Mouse (Mus musculus) G1E-ER4 (cell line): ENCODE data around the gene Slc17a4. TPM values are rescaled to one million over a fixed set of nuclear protein-coding genes. Genes with fewer than 3 reads are reported as not detected.

Source experiments
- GATA1 ChIP-seq: IDR thresholded peaks from one replicate; pipeline ENCODE4 v1.8.0; 2012; ENCODE audit warnings: low read length, inconsistent platforms
- polyA plus RNA-seq: library from polyadenylated mRNA; stranded (reverse); fragments of >175 nt; gene quantifications from 2 replicates; pipeline ENCODE4 v1.2.3, GENCODE M21; 2012

The Slc17a4 gene
- polyA plus RNA-seq, 1 experiment = not detected

DNA sequence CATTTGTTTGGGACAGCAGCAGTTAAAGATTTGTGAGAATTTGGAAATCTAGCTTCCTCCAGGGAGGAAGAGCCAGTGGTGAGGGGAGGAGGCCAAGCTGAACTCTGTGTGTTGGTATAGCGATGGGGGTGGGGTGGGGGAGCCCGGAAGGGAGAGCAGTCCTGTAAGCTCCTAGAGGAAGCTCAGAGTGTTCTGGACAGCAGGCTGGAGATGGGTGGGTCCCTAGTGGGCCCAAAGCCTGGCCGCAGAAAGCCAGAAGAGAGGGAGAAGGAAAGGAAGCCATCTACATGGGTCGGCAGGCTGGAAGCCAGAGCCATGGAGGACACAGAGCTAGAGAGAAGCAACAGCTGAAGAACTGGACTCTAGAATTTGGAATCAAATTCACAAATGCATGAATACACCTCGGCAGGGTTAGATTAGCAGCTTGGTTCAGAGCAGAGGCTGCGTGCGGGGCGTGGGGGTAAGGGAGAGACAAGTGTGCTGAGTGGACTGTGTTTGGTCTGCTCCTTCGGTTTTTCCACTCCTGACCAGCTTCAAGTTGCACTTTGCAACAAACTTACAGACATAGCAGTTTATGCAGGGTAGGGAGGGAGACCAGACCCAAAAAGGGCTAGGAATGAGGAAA, 48.6 kb downstream of the Slc17a4 start:
- no peak for TF ChIP-seq GATA1

DNA sequence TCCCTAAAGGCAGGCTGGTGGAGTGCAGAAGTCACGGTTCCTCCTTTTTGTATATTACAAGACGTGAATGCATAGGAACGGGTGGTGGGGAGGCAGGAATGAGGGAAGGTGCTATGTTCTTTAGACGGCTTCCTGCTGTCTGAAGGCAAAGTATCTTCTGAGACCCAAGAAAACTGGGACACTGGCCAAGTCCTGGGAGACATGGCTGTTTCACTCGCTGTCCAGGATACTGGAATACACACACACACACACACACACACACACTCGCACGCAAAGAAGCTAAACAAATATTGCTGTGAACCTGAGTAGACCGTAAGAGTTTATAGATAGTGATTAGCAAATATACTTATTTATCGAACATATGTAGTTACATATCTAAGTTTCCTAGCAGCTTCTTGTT, 50.1 kb downstream of the Slc17a4 start:
- TF ChIP-seq GATA1 = no peak

DNA sequence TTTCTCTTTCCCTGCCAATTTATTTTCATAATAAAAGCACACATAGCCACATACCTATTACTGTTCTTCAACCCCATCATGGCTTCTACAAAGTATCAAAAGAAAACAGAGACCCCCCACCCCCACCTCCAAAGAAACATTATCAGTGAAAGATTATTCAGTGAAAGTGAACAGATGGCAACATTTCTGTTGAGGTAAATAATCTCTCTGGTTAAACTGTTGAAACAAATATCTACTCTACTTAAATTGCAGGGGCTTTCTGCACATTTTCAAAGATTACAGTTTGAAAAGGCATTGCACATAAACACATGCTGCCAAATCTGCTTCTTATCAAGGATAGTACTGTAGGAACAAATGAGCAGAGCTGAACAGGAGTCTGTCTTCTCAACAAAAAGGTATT, 53.0 kb downstream of the Slc17a4 start:
- TF ChIP-seq GATA1 = no peak

DNA sequence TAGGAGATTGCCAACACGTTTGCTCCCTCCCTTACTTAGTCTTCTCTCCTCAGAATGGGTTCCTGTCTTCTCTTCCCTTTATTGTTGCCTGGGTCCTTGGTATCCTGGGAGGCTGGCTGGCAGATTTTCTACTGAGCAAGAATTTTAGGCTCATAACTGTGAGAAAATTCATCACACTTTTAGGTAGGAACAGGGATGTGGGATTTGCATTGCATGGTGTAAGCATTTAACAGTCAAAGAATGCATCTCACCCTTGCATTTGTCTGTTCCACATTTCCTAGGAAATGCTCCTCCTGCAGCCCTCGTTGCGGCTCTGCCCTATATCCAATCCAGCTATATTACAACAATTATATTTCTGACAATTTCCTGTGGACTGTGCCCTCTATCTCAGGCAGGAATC, 58.4 kb downstream of the Slc17a4 start:
- no peak for TF ChIP-seq GATA1

DNA sequence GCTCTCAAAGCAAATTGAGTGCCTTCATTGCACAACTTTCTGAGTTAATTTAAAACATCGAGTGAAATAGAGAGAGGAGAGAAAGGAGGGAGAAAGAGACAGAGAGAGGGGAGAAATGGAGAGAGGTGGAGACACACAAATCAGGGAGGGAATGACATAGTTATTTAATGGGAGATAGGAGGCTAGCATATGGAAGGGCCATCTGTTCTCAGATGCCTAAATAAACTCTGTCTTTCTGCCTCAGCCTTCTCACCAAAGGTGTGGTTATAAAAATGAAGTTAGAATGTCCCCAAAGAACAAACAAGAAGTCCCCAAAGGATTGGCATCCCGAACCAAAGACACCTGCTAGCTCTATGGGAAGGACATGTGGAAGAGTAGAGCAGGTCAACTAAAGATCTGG, 65.5 kb downstream of the Slc17a4 start:
- TF ChIP-seq GATA1 = no peak

Other genes with a start within 250 kb of the Slc17a4 start
- gene Hist1h2ac, start 231.1 kb downstream of the Slc17a4 start, polyA plus RNA-seq = 1.0 and 2.0 TPM in 2 replicates
- 16.7 and 25.9 TPM in 2 replicates for gene Hist1h2bc, start 230.8 kb downstream of the Slc17a4 start, polyA plus RNA-seq
- gene Hist1h1t, start 219.2 kb downstream of the Slc17a4 start, polyA plus RNA-seq = not detected in 2 replicates
- 4.1 and 4.5 TPM in 2 replicates for gene Hist1h4c, start 216.6 kb downstream of the Slc17a4 start, polyA plus RNA-seq
- not detected in 2 replicates for gene Hfe, start 204.2 kb downstream of the Slc17a4 start, polyA plus RNA-seq
- gene Hist1h1c, start 176.2 kb downstream of the Slc17a4 start, polyA plus RNA-seq = 32.4 and 36.9 TPM in 2 replicates
- gene Hist1h3c, start 169.4 kb downstream of the Slc17a4 start, polyA plus RNA-seq = 12.2 and 13.4 TPM in 2 replicates
- 6.6 and 10.7 TPM in 2 replicates for gene Hist1h2bb, start 168.3 kb downstream of the Slc17a4 start, polyA plus RNA-seq
- 30.3 and 45.7 TPM in 2 replicates for gene Hist1h2ab, start 163.9 kb downstream of the Slc17a4 start, polyA plus RNA-seq
- gene Hist1h3b, start 162.7 kb downstream of the Slc17a4 start, polyA plus RNA-seq = 11.4 and 12.4 TPM in 2 replicates
- 9.0 and 10.6 TPM in 2 replicates for gene Hist1h4b, start 158.0 kb downstream of the Slc17a4 start, polyA plus RNA-seq
- 31.9 and 40.7 TPM in 2 replicates for gene Hist1h4a, start 153.8 kb downstream of the Slc17a4 start, polyA plus RNA-seq
- gene Hist1h3a, start 152.6 kb downstream of the Slc17a4 start, polyA plus RNA-seq = 3.9 and 6.7 TPM in 2 replicates
- gene Hist1h1a, start 151.3 kb downstream of the Slc17a4 start, polyA plus RNA-seq = 0.33 and 1.8 TPM in 2 replicates
- gene Trim38, start 145.1 kb downstream of the Slc17a4 start, polyA plus RNA-seq = not detected in 2 replicates
- not detected in 2 replicates for gene Slc17a2, start 108.0 kb downstream of the Slc17a4 start, polyA plus RNA-seq
- gene Slc17a3, start 75.6 kb downstream of the Slc17a4 start, polyA plus RNA-seq = not detected in 2 replicates
- gene Slc17a1, start 47.3 kb downstream of the Slc17a4 start, polyA plus RNA-seq = not detected in 2 replicates
- not detected in 2 replicates for gene Hist1h2ba, start 19.1 kb upstream of the Slc17a4 start, polyA plus RNA-seq
- gene Hist1h2aa, start 19.5 kb upstream of the Slc17a4 start, polyA plus RNA-seq = not detected in 2 replicates
- gene Scgn, start 76.2 kb upstream of the Slc17a4 start, polyA plus RNA-seq = not detected in 2 replicates